Mouse (Mus musculus) cortical plate, adult 2 months (tissue): ENCODE measurements around the gene Tbl1xr1. TPM values are rescaled to one million over a fixed set of nuclear protein-coding genes. Genes with fewer than 3 reads are reported as not detected.

ENCODE experiments used
- H3K27ac ChIP-seq: fragments of 200-500 bp; 2 replicates; pipeline ENCODE4 v1.5.1; 2012; ENCODE audit warnings: low read length, control low read depth, inconsistent platforms; ENCODE audit not compliant: insufficient read depth
- H3K4me1 ChIP-seq: fragments of 200-500 bp; 2 replicates; pipeline ENCODE4 v1.6.1; 2011; ENCODE audit warnings: low read length; ENCODE audit not compliant: control insufficient read depth, insufficient read depth
- H3K4me3 ChIP-seq: fragments of 200-500 bp; 2 replicates; pipeline ENCODE4 v1.5.1; 2011; ENCODE audit warnings: mild to moderate bottlenecking, low read length, control low read depth; ENCODE audit not compliant: insufficient read depth
- CTCF ChIP-seq: fragments of 200-500 bp; IDR thresholded peaks from 2 replicates; pipeline ENCODE4 v1.5.1; 2011; ENCODE audit warnings: mild to moderate bottlenecking, control low read depth, low read length; ENCODE audit not compliant: insufficient read depth; ENCODE audit errors: extremely low read depth
- POLR2A ChIP-seq: fragments of 200-500 bp; IDR thresholded peaks from 2 replicates; pipeline ENCODE4 v1.6.1; 2011; ENCODE audit warnings: mild to moderate bottlenecking, low read length, control low read depth; ENCODE audit not compliant: insufficient read depth; ENCODE audit errors: extremely low read depth
- polyA plus RNA-seq: library from polyadenylated mRNA; depleted of rRNA; stranded (reverse); fragments of >200 nt; gene quantifications from 2 replicates; pipeline ENCODE4 v1.2.3, GENCODE M21; 2012

Gene Tbl1xr1
- polyA plus RNA-seq, 1 experiment, result 48.9 TPM

DNA sequence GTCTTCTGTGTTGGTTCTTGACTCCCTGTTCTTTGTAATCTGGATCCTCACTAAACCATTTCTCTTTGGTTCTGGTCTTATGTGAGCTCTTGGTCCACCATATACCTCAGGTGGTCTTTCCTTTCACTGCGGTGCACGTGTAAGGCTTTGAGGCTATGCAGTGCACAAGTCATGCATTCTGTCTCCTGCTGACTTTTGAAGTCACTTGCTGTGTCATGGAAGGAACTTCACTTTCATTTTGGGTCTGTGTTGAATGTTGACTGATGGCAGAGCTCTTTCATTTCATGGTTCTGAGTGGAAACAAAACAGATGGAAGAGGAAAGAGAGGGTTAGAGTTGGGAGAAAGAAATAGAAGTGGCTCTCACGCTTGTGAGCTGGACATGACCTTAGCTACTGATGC is 13.4 kb downstream of the Tbl1xr1 start:
- Histone ChIP-seq H3K4me1 (peaks cover 6% of the 10 kb centered on the region), H3K4me3 (no peak overlapping the region), H3K27ac (0 out of 2 replicates have a peak overlapping the region, but pooled peaks have one; percentile 31)
- TF ChIP-seq CTCF (no peak), POLR2A (no peak)

DNA sequence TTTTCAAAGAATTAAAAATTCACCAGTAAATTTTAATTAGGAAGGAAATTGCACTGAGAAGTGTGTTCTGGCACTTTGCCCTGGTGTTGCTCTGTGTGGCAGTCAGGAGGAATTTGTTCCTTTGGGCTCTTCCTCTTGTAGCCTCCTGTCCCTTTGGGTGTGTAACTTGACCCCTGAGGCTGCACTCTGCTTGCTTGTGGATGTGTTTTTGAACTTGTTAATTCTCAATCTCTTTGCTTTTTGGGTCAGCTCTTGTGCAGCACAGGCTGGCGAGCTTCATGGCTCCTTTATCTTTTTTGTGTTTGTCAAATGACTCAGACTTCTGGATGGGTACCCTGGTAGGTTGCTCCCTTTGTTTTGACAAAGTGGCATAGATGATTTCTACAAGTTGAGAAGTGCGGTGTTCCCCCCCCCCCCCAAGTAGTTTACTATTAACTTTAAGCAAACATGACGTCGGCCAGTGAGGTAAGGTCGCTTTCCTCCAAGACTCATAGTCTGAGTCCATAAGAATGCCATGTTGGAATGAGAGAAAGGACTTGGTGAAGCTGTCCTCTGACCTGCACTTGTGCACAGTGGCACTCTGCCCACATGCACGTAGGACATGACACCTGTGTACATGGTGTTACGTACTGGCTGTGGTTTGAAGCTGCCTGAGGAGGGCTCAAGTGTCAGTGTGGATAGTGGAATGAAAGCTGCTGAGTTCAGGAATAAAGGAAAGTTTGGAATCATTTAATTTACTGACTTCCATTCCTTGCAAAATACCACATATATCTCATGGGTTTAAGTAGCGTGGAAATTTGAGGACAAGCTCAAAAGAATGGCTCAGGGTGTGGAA is 14.2 kb downstream of the Tbl1xr1 start:
- H3K27ac ChIP-seq, result no peak overlapping the region
- TF ChIP-seq POLR2A (no peak), CTCF (no peak)

DNA sequence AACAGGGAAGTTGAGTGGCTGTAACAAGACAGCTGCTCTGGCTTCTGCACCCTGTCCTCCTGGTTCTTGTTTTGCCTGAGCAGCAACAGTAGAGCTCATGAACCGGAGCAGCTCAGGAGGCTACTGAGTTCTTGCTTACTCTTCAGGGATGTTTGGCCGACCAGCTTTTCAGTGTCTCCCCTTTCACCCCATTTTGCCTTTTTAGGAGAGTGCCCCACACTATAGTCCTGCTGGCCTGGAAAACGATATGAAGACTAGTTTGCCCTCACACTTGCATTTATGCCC is 14.8 kb downstream of the Tbl1xr1 start:
- TF ChIP-seq CTCF, result no peak
- TF ChIP-seq POLR2A, result no peak
- H3K27ac ChIP-seq, result no peak overlapping the region
- peaks cover 6% of the 10 kb centered on the region for H3K4me1 ChIP-seq
- no peak overlapping the region for H3K4me3 ChIP-seq

More for the DNA sequence above, 14.2 kb downstream of the Tbl1xr1 start:
- H3K4me3 ChIP-seq, result no peak overlapping the region
- peaks cover 6% of the 10 kb centered on the region for H3K4me1 ChIP-seq

DNA sequence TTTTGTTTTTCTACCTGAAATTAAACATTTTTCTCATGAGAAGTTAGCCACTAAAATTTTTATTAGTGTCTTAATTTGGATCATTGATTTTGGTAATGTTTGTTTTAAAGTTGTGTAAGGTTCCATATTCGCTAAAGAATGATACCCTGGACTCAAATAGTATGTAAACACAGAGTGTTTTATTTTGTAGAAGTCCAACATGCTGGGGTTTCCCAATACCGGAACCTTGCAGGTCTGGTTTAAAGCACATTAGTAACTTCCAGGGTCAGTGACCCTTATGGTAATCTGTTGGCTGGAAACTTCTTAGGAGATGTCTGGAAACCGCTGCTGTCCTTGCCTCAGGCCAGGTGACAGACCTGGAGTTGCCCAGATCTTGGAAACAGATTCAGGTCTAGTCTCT is 15.2 kb downstream of the Tbl1xr1 start:
- no peak overlapping the region for H3K4me3 ChIP-seq
- TF ChIP-seq POLR2A (no peak), CTCF (no peak)
- H3K27ac ChIP-seq, result no peak overlapping the region
- peaks cover 6% of the 10 kb centered on the region for H3K4me1 ChIP-seq

DNA sequence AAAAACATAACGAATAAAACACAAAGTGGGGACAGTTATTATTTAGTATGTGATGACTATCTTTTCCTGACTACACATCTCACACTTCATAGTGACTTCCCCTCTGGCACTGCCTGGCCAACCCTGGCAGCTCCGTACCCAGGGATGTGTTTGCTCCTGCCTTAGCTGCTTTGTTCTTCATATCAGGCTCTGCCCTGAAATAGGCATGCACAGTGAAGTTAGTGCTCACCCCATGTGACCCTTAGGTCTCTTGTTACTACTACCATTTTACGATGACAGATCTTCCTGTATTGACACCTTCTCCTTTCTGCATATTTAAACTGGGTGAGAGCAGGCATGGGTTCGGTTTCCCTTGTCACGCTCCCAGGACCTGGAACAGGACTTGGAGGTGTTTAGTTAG is 16.3 kb downstream of the Tbl1xr1 start:
- Histone ChIP-seq H3K27ac (no peak overlapping the region), H3K4me1 (peaks cover 6% of the 10 kb centered on the region), H3K4me3 (no peak overlapping the region)
- no peak for TF ChIP-seq CTCF
- TF ChIP-seq POLR2A, result no peak

DNA sequence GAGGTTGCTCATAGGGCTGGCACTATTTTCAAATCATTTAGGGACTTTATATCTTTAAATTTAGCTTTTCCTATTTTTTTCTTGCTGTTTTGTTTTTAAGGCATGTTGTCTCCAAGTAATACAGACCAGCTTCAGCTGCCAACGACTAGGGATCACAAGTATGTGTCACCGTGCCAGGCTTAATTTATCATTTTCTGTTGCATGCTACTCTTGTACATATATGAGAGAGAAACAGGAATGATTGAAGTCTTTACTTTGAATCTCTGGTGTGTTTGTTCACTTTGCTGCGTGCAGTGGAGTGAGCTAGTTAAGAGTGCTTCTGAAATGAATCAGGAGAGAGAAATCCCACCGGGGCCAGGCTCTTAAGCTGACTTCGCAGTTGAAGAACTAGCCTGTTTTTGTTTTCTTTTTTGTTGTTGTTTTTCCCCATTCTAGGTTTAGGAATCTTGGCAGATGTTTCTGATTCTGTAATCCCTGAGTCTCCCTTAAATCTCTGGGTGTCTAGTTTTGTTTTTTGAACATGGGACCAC is 27.6 kb downstream of the Tbl1xr1 start:
- peaks cover 8% of the 10 kb centered on the region; the same call in 1 of the 2 replicates for H3K4me1 ChIP-seq
- TF ChIP-seq CTCF, result no peak
- no peak for TF ChIP-seq POLR2A

DNA sequence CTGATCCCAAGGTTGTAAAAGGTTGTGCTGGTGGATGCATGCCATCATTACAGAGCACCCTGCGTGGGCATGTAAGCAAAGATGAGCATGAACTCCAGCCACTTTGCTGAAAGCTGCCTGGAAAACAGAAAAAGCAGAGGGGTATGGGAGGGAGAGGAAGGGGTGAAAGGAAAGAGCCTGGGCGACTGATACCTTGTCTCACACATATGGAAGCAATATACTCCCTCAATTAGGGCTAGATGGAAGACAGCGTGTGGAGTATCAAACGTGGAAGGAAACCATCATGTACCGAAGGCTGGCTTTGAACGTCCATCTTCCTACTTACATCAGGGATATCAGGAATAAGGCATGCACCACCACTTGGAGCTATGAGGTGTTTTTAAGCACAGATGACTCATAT is 29.0 kb downstream of the Tbl1xr1 start:
- Histone ChIP-seq H3K4me3 (no peak overlapping the region), H3K4me1 (peaks cover 8% of the 10 kb centered on the region; the same call in 1 of the 2 replicates), H3K27ac (no peak overlapping the region)
- no peak for TF ChIP-seq CTCF
- TF ChIP-seq POLR2A, result no peak

More for the DNA sequence above, 27.6 kb downstream of the Tbl1xr1 start:
- Histone ChIP-seq H3K27ac (no peak overlapping the region), H3K4me3 (no peak overlapping the region)

DNA sequence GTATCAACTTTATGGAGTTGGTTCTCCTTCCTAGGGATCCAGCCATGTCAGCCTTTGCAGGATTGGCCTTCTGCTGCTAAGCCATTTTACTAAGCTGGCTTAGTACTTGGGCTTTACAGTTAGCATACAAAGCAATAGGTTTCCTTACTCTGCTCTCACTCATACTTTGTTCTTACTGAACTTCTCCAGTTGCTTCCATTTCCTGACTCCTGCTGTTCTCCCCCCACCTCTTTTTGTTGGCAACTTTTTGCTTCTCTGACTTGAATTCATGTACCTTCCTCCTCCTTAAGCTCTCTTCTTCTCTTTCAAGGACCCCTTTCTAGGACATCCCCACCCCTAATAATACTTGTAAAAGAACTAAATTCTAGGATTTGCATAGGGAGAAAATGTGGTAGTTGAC is 31.6 kb downstream of the Tbl1xr1 start:
- Histone ChIP-seq H3K4me3 (no peak overlapping the region), H3K4me1 (peaks cover 8% of the 10 kb centered on the region; the same call in 1 of the 2 replicates), H3K27ac (no peak overlapping the region)
- TF ChIP-seq CTCF (no peak), POLR2A (no peak)

DNA sequence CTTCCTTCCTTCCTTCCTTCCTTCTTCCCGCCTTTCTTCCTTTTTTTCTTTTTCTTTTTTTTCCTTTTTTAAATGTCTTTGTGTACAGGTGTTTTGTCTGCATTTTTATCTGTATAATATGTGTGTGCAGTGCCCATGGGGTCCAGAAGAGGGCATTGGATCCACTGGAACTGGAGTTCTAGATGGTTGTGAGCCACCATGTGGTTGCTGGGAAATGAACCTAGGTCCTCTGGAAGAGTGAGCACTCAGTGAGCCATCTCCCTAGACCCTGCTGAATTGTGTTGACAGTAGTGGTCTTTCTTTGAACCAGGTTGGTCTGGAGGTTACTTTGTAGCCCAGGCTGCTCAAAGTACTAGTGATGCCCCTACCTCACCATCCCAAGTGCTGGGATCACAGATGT is 33.2 kb downstream of the Tbl1xr1 start:
- H3K4me1 ChIP-seq, result peaks cover 6% of the 10 kb centered on the region; the same call in 1 of the 2 replicates
- TF ChIP-seq POLR2A (no peak), CTCF (no peak)

DNA sequence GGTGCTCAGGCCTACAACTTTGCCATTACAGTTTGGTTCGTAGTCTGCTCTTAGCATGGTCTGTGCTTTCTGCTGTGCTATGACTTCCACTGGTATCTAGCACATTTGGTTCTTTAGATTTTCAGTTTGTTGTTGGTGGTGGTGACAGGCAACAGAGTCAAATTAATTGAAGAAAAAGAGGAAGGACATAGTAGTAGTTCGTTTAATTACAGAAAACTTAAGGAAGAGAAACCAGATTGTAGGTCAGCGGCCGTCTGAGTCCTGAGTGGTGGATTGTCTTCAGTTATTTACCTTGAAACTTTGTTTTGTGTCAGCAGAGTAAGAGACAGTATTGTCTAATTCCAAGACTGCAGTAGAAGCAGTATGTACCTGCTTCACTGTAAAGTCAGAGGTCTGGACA is 37.3 kb downstream of the Tbl1xr1 start:
- H3K4me3 ChIP-seq, result no peak overlapping the region
- no peak overlapping the region for H3K27ac ChIP-seq
- no peak for TF ChIP-seq CTCF
- no peak for TF ChIP-seq POLR2A
- peaks cover 4% of the 10 kb centered on the region for H3K4me1 ChIP-seq

More for the DNA sequence above, 33.2 kb downstream of the Tbl1xr1 start:
- Histone ChIP-seq H3K27ac (no peak overlapping the region), H3K4me3 (no peak overlapping the region)
